Mouse (Mus musculus): Measurements from ENCODE around the gene Lrch3.

GRCm38 (mm10) chr16:33055655-33056054, 141.8 kb downstream of the Lrch3 start:
- TF ChIP-seq CTCF (conservative IDR thresholded peaks at IDR 0.05; ENCODE audit: low read length) (no peak), NANOG (IDR thresholded peaks at IDR 0.05; ENCODE audit: borderline replicate concordance, low read length) (no peak), POU5F1 (IDR thresholded peaks at IDR 0.05; ENCODE audit: borderline replicate concordance, low read length) (no peak)
